Mouse (Mus musculus) T-helper 17 cell (primary cell): ENCODE data around the gene Thada.

ENCODE experiments used
- in situ Hi-C, 2 experiments: fragments of 300-600 bp; cut with MboI, MseI; formaldehyde crosslinking; loops; 1 replicate in 1 of 2; 2 replicates in 1 of 2; pipeline ENCODE4 v1.15.1; 2025; ENCODE audit warnings: high pct_unique_total_duplicates in 2 of 2

The Thada gene

GRCm38 (mm10) chr17:84151306-84151705 lies 314.7 kb downstream of the Thada start:
- in situ Hi-C loops, result no loop called here

GRCm38 (mm10) chr17:84150291-84150690 lies 315.7 kb downstream of the Thada start:
- in situ Hi-C loops, result no loop called here

- in situ Hi-C loops, result loop anchor here in 1 of 2 experiments (25.0 kb wide), 1 partner anchor 813 kb away; the partner anchor contains the start of gene Ppm1b
Measured at GRCm38 (mm10) chr17:84149566-84149965, 316.4 kb downstream of the Thada start.

- in situ Hi-C loops, result loop anchor here in 1 of 2 experiments (25.0 kb wide), 1 partner anchor 814 kb away; the partner anchor contains the start of gene Ppm1b
Measured at GRCm38 (mm10) chr17:84148499-84149484, 317.2 kb downstream of the Thada start.

- in situ Hi-C loops, result loop anchor here in 1 of 2 experiments (25.0 kb wide), 1 partner anchor 815 kb away; the partner anchor contains the start of gene Ppm1b
Measured at GRCm38 (mm10) chr17:84147183-84148108, 318.6 kb downstream of the Thada start.

GRCm38 (mm10) chr17:84146458-84147182 lies 319.4 kb downstream of the Thada start:
- in situ Hi-C loops, result loop anchor here in 1 of 2 experiments (25.0 kb wide), 1 partner anchor 816 kb away; the partner anchor contains the start of gene Ppm1b

GRCm38 (mm10) chr17:84145826-84146287 lies 320.1 kb downstream of the Thada start:
- in situ Hi-C loops, result loop anchor here in 1 of 2 experiments (25.0 kb wide), 1 partner anchor 816 kb away; the partner anchor contains the start of gene Ppm1b

GRCm38 (mm10) chr17:84144762-84145599 lies 321.0 kb downstream of the Thada start:
- in situ Hi-C loops, result loop anchor here in 1 of 2 experiments (25.0 kb wide), 1 partner anchor 817 kb away; the partner anchor contains the start of gene Ppm1b

- in situ Hi-C loops, result loop anchor here in 1 of 2 experiments (25.0 kb wide), 1 partner anchor 818 kb away; the partner anchor contains the start of gene Ppm1b
Measured at GRCm38 (mm10) chr17:84144130-84144529, 321.9 kb downstream of the Thada start.

- in situ Hi-C loops, result loop anchor here in 1 of 2 experiments (25.0 kb wide), 1 partner anchor 819 kb away; the partner anchor contains the start of gene Ppm1b
Measured at GRCm38 (mm10) chr17:84143219-84143844, 322.7 kb downstream of the Thada start.

- in situ Hi-C loops, result loop anchor here in 1 of 2 experiments (25.0 kb wide), 1 partner anchor 821 kb away; the partner anchor contains the start of gene Ppm1b
Measured at GRCm38 (mm10) chr17:84141691-84142090, 324.3 kb downstream of the Thada start.

- in situ Hi-C loops, result loop anchor here in 1 of 2 experiments (25.0 kb wide), 1 partner anchor 821 kb away; the partner anchor contains the start of gene Ppm1b
Measured at GRCm38 (mm10) chr17:84140822-84141507, 325.0 kb downstream of the Thada start.
